Mouse (Mus musculus): ENCODE results near the gene Trim46.

Gene Trim46

GRCm38 (mm10) chr3:89210731-89211130 is 35.4 kb downstream of the Trim46 start:
- no peak for DNase-seq (ENCODE audit: inconsistent ontology term)

- no peak for DNase-seq (ENCODE audit: inconsistent ontology term)
Observed at GRCm38 (mm10) chr3:89210162-89210561, 35.9 kb downstream of the Trim46 start.

- no peak for DNase-seq (ENCODE audit: inconsistent ontology term)
Observed at GRCm38 (mm10) chr3:89209731-89210130, 36.4 kb downstream of the Trim46 start.

GRCm38 (mm10) chr3:89208736-89209135 is 37.4 kb downstream of the Trim46 start:
- no peak for DNase-seq (ENCODE audit: inconsistent ontology term)

- no peak for DNase-seq (ENCODE audit: inconsistent ontology term)
Observed at GRCm38 (mm10) chr3:89208075-89208657, 37.9 kb downstream of the Trim46 start.

- no peak for DNase-seq (ENCODE audit: inconsistent ontology term)
Observed at GRCm38 (mm10) chr3:89206695-89207094, 39.4 kb downstream of the Trim46 start.

- no peak for DNase-seq (ENCODE audit: inconsistent ontology term)
Observed at GRCm38 (mm10) chr3:89206079-89206478, 40.0 kb downstream of the Trim46 start.

- DNase-seq (ENCODE audit: inconsistent ontology term): no peak
Observed at GRCm38 (mm10) chr3:89203142-89203514, 43.0 kb downstream of the Trim46 start.

- DNase-seq (ENCODE audit: inconsistent ontology term): peak; percentile 90
Observed at GRCm38 (mm10) chr3:89202253-89203141, 43.6 kb downstream of the Trim46 start, which contains the start of gene Gba. Gene Gba (plus strand): TSS chr3:89202928.

- no peak for DNase-seq (ENCODE audit: inconsistent ontology term)
Observed at GRCm38 (mm10) chr3:89199839-89200238, 46.3 kb downstream of the Trim46 start.

- DNase-seq (ENCODE audit: inconsistent ontology term): peak; percentile 97
Observed at GRCm38 (mm10) chr3:89195979-89196877, 49.9 kb downstream of the Trim46 start.

GRCm38 (mm10) chr3:89193853-89194252 is 52.3 kb downstream of the Trim46 start:
- no peak for DNase-seq (ENCODE audit: inconsistent ontology term)

GRCm38 (mm10) chr3:89193351-89193750 is 52.8 kb downstream of the Trim46 start:
- no peak for DNase-seq (ENCODE audit: inconsistent ontology term)

- no peak for DNase-seq (ENCODE audit: inconsistent ontology term)
Observed at GRCm38 (mm10) chr3:89190436-89190835, 55.7 kb downstream of the Trim46 start.

- DNase-seq (ENCODE audit: inconsistent ontology term): no peak
Observed at GRCm38 (mm10) chr3:89188478-89188875, 57.6 kb downstream of the Trim46 start.

GRCm38 (mm10) chr3:89187690-89188477 is 58.2 kb downstream of the Trim46 start:
- no peak for DNase-seq (ENCODE audit: inconsistent ontology term)

- no peak for DNase-seq (ENCODE audit: inconsistent ontology term)
Observed at GRCm38 (mm10) chr3:89187197-89187596, 58.9 kb downstream of the Trim46 start.

Data from Muller cell, postnatal 12 days (primary cell).